Mouse (Mus musculus) ovary, adult 18-20 months (tissue): ENCODE results near the gene Swt1.

ENCODE experiments used
- DNase-seq: peaks from one replicate; pipeline ENCODE4 v3.0.0; 2022; ENCODE audit warnings: low spot score, mixed read lengths

Gene Swt1

DNA sequence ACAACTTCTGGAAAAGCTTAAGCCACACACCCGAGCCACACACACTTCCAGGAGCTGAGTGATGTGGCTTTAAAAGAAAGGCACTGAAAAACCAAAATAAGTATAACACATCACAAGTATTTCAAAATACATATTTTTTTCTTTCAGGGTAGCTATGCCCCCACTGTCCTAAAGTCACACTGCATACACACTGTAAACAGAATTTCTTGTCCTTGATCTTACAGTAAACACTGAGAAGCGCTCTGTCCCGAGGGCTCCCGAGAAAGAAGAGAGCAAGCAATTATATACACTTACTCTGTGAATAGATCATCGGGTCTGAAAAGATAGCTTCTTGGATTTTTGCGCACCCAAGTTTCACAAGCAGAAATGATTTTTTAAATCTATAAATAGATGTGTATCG, 109.0 kb downstream of the Swt1 start:
- DNase-seq, result no peak
